Mouse (Mus musculus): ENCODE measurements at regions not wholly inside any gene's neighbourhood (a gene's known extent, or its start where the extent isn't known, plus 50 kb on each side); places are given as distances from the start of the nearest gene placed in this dataset.

- Histone ChIP-seq H3K4me3 (ENCODE audit: low read depth, low read length) (no peak overlapping the region), H3K36me3 (ENCODE audit: control insufficient read depth, insufficient read depth, low read length, poor library complexity, severe bottlenecking) (no peaks in the 10 kb centered on the region), H3K9ac (ENCODE audit: low read depth, poor library complexity, severe bottlenecking) (no peak overlapping the region), H3K4me1 (ENCODE audit: control insufficient read depth, insufficient read depth, low read length) (no peaks in the 10 kb centered on the region), H3K27ac (ENCODE audit: insufficient read depth, low read length) (no peak overlapping the region), H3K27me3 (ENCODE audit: control insufficient read depth, insufficient read depth, low read length, poor library complexity, severe bottlenecking) (no peaks in the 10 kb centered on the region), H3K9me3 (replicated peaks; ENCODE audit: control insufficient read depth, insufficient read depth, low read length, poor library complexity, severe bottlenecking) (no peaks in the 10 kb centered on the region)
- TF ChIP-seq EP300 (IDR thresholded peaks at IDR 0.05; ENCODE audit: insufficient read depth, low read depth, low read length) (no peak), CTCF (IDR thresholded peaks at IDR 0.05; ENCODE audit: low read depth, low read length) (no peak), POLR2A (IDR thresholded peaks at IDR 0.05; ENCODE audit: insufficient read depth, low read length) (no peak)
Observed at GRCm38 (mm10) chr8:77872771-77873170, 148.5 kb upstream of the Ednra start.

- TF ChIP-seq POLR2A (IDR thresholded peaks at IDR 0.05; ENCODE audit: insufficient read depth, low read length): no peak
- TF ChIP-seq EP300 (IDR thresholded peaks at IDR 0.05; ENCODE audit: insufficient read depth, low read depth, low read length): no peak
- no peak for TF ChIP-seq CTCF (IDR thresholded peaks at IDR 0.05; ENCODE audit: low read depth, low read length)
- no peak overlapping the region for H3K4me3 ChIP-seq (ENCODE audit: low read depth, low read length)
- H3K9ac ChIP-seq (ENCODE audit: low read depth, poor library complexity, severe bottlenecking): no peak overlapping the region
- peaks cover 15% of the 10 kb centered on the region for H3K9me3 ChIP-seq (replicated peaks; ENCODE audit: control insufficient read depth, insufficient read depth, low read length, poor library complexity, severe bottlenecking)
- no peak overlapping the region for H3K27ac ChIP-seq (ENCODE audit: insufficient read depth, low read length)
- H3K27me3 ChIP-seq (ENCODE audit: control insufficient read depth, insufficient read depth, low read length, poor library complexity, severe bottlenecking): no peaks in the 10 kb centered on the region
- no peaks in the 10 kb centered on the region for H3K36me3 ChIP-seq (ENCODE audit: control insufficient read depth, insufficient read depth, low read length, poor library complexity, severe bottlenecking)
- no peaks in the 10 kb centered on the region for H3K4me1 ChIP-seq (ENCODE audit: control insufficient read depth, insufficient read depth, low read length)
Observed at GRCm38 (mm10) chr8:77919776-77920175, 195.5 kb upstream of the Ednra start.

- TF ChIP-seq POLR2A (IDR thresholded peaks at IDR 0.05; ENCODE audit: insufficient read depth, low read length) (no peak), CTCF (IDR thresholded peaks at IDR 0.05; ENCODE audit: low read depth, low read length) (no peak), EP300 (IDR thresholded peaks at IDR 0.05; ENCODE audit: insufficient read depth, low read depth, low read length) (no peak)
- no peak overlapping the region for H3K9ac ChIP-seq (ENCODE audit: low read depth, poor library complexity, severe bottlenecking)
- no peaks in the 10 kb centered on the region for H3K4me1 ChIP-seq (ENCODE audit: control insufficient read depth, insufficient read depth, low read length)
- no peak overlapping the region for H3K27ac ChIP-seq (ENCODE audit: insufficient read depth, low read length)
- H3K4me3 ChIP-seq (ENCODE audit: low read depth, low read length): no peak overlapping the region
- H3K9me3 ChIP-seq (replicated peaks; ENCODE audit: control insufficient read depth, insufficient read depth, low read length, poor library complexity, severe bottlenecking): peaks cover 15% of the 10 kb centered on the region
- H3K36me3 ChIP-seq (ENCODE audit: control insufficient read depth, insufficient read depth, low read length, poor library complexity, severe bottlenecking): no peaks in the 10 kb centered on the region
- no peaks in the 10 kb centered on the region for H3K27me3 ChIP-seq (ENCODE audit: control insufficient read depth, insufficient read depth, low read length, poor library complexity, severe bottlenecking)
Observed at GRCm38 (mm10) chr8:77921868-77922267, 197.6 kb upstream of the Ednra start.

GRCm38 (mm10) chr8:77947702-77948101 is 223.4 kb upstream of the Ednra start:
- Histone ChIP-seq H3K9ac (ENCODE audit: low read depth, poor library complexity, severe bottlenecking) (no peak overlapping the region), H3K27ac (ENCODE audit: insufficient read depth, low read length) (no peak overlapping the region), H3K36me3 (ENCODE audit: control insufficient read depth, insufficient read depth, low read length, poor library complexity, severe bottlenecking) (no peaks in the 10 kb centered on the region), H3K4me3 (ENCODE audit: low read depth, low read length) (no peak overlapping the region), H3K4me1 (ENCODE audit: control insufficient read depth, insufficient read depth, low read length) (no peaks in the 10 kb centered on the region), H3K27me3 (ENCODE audit: control insufficient read depth, insufficient read depth, low read length, poor library complexity, severe bottlenecking) (no peaks in the 10 kb centered on the region), H3K9me3 (replicated peaks; ENCODE audit: control insufficient read depth, insufficient read depth, low read length, poor library complexity, severe bottlenecking) (peaks cover 17% of the 10 kb centered on the region)
- TF ChIP-seq EP300 (IDR thresholded peaks at IDR 0.05; ENCODE audit: insufficient read depth, low read depth, low read length): no peak
- no peak for TF ChIP-seq POLR2A (IDR thresholded peaks at IDR 0.05; ENCODE audit: insufficient read depth, low read length)
- no peak for TF ChIP-seq CTCF (IDR thresholded peaks at IDR 0.05; ENCODE audit: low read depth, low read length)

GRCm38 (mm10) chr8:77949640-77950039 is 225.4 kb upstream of the Ednra start:
- TF ChIP-seq POLR2A (IDR thresholded peaks at IDR 0.05; ENCODE audit: insufficient read depth, low read length) (no peak), EP300 (IDR thresholded peaks at IDR 0.05; ENCODE audit: insufficient read depth, low read depth, low read length) (no peak), CTCF (IDR thresholded peaks at IDR 0.05; ENCODE audit: low read depth, low read length) (no peak)
- H3K9me3 ChIP-seq (replicated peaks; ENCODE audit: control insufficient read depth, insufficient read depth, low read length, poor library complexity, severe bottlenecking): peaks cover 5% of the 10 kb centered on the region
- H3K36me3 ChIP-seq (ENCODE audit: control insufficient read depth, insufficient read depth, low read length, poor library complexity, severe bottlenecking): no peaks in the 10 kb centered on the region
- no peaks in the 10 kb centered on the region for H3K27me3 ChIP-seq (ENCODE audit: control insufficient read depth, insufficient read depth, low read length, poor library complexity, severe bottlenecking)
- no peaks in the 10 kb centered on the region for H3K4me1 ChIP-seq (ENCODE audit: control insufficient read depth, insufficient read depth, low read length)
- no peak overlapping the region for H3K9ac ChIP-seq (ENCODE audit: low read depth, poor library complexity, severe bottlenecking)
- no peak overlapping the region for H3K27ac ChIP-seq (ENCODE audit: insufficient read depth, low read length)
- no peak overlapping the region for H3K4me3 ChIP-seq (ENCODE audit: low read depth, low read length)

- no peaks in the 10 kb centered on the region for H3K4me1 ChIP-seq (ENCODE audit: control insufficient read depth, insufficient read depth, low read length)
- H3K27me3 ChIP-seq (ENCODE audit: control insufficient read depth, insufficient read depth, low read length, poor library complexity, severe bottlenecking): no peaks in the 10 kb centered on the region; the same call in 1 of the 2 replicates
- no peak overlapping the region for H3K9ac ChIP-seq (ENCODE audit: low read depth, poor library complexity, severe bottlenecking)
- H3K27ac ChIP-seq (ENCODE audit: insufficient read depth, low read length): no peak overlapping the region
- no peaks in the 10 kb centered on the region for H3K36me3 ChIP-seq (ENCODE audit: control insufficient read depth, insufficient read depth, low read length, poor library complexity, severe bottlenecking)
- TF ChIP-seq CTCF (IDR thresholded peaks at IDR 0.05; ENCODE audit: low read depth, low read length): no peak
- TF ChIP-seq EP300 (IDR thresholded peaks at IDR 0.05; ENCODE audit: insufficient read depth, low read depth, low read length): no peak
- no peak for TF ChIP-seq POLR2A (IDR thresholded peaks at IDR 0.05; ENCODE audit: insufficient read depth, low read length)
- no peaks in the 10 kb centered on the region for H3K9me3 ChIP-seq (replicated peaks; ENCODE audit: control insufficient read depth, insufficient read depth, low read length, poor library complexity, severe bottlenecking)
- H3K4me3 ChIP-seq (ENCODE audit: low read depth, low read length): no peak overlapping the region
Observed at GRCm38 (mm10) chr8:77958814-77959372, 234.6 kb upstream of the Ednra start.

Data from ES-Bruce4 (cell line).